Mouse (Mus musculus): ENCODE results near the gene Ttll5. TPM values are rescaled to one million over a fixed set of nuclear protein-coding genes. Genes with fewer than 3 reads are reported as not detected.
A peak's percentile ranks its signal among the peaks of the same experiment; 100 is the strongest.

The Ttll5 gene
- total RNA-seq, 2 experiments from 2014 or later = 13.2 to 15.8 TPM

DNA sequence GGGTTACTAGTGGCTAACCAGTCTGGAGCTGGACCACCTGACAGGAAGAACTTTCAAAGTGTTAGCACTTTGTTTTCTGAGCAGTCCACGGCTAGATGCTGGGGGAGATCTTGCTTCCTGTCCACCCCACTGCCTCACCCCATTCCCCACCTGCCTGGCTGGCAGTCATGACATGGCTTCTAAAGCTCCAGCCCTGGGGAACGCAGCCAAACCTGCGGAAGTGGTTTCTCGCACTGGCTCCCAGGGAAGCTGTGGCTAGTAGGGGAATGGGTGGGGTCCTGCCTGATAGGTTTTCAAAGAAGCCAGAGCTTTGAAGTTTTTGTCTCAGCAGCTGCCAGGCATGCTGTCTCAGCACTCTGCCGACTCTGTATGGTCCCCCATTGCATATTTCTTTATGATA is 145.1 kb downstream of the Ttll5 start:
- DNase-seq = peak in 1 of 2 experiments; percentile 36

GRCm38 (mm10) chr12:85970191-85970590 is 145.7 kb downstream of the Ttll5 start:
- DNase-seq = no peak

GRCm38 (mm10) chr12:85970803-85971202 is 146.3 kb downstream of the Ttll5 start:
- no peak for DNase-seq

- DNase-seq = no peak
These were observed 147.2 kb downstream of the Ttll5 start for GRCm38 (mm10) chr12:85971655-85972054.

GRCm38 (mm10) chr12:85973526-85973925 is 149.1 kb downstream of the Ttll5 start:
- peak; percentile 49 for DNase-seq

DNA sequence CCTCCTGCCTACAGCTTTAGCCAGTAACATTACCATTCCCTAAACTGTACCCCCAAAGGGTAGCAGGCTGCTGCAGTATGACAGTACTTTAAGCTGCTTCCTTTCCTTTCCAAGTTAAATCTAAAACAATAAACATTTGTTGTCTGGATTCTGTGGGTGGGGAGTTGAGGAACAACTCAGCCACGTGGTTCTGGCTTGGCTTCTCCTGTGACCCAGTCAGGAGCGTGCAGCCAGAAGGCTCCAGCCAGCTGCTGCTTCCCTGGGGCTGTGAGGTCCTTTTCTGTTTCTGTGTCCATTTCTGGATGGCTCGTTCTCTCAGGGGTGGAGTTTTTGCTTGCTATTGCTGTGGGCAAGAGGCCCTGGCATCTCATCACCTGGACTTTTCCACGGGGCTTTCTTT is 149.6 kb downstream of the Ttll5 start:
- DNase-seq = peak; percentile 61 to 70

- no peak for DNase-seq
These were observed 155.5 kb downstream of the Ttll5 start for GRCm38 (mm10) chr12:85979996-85980395.

- no peak for DNase-seq
These were observed 161.1 kb downstream of the Ttll5 start for GRCm38 (mm10) chr12:85985524-85985923.

DNA sequence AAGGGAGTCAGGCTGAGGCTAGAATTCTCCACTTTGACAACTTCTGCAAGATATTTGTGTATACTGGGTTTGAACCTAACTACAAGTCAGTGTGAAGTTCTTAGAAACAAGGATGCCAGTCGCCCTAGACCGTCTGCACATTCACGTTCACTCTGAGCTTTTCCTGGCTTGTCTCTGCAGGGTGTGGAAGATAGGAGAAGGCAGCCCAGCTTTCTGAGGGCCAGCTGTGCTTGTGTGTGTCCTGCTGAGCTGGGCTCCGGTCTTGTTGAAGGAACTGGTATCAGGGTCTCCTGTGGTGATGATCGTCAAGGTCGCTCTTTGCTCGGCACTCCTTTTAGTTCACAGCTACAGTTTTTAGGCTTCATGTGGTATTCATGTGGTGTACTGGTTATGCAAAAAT is 161.6 kb downstream of the Ttll5 start:
- peak in 1 of 2 experiments; percentile 24 for DNase-seq

- peak; percentile 23 to 45 for DNase-seq
These were observed 162.3 kb downstream of the Ttll5 start for GRCm38 (mm10) chr12:85986540-85987443.

DNA sequence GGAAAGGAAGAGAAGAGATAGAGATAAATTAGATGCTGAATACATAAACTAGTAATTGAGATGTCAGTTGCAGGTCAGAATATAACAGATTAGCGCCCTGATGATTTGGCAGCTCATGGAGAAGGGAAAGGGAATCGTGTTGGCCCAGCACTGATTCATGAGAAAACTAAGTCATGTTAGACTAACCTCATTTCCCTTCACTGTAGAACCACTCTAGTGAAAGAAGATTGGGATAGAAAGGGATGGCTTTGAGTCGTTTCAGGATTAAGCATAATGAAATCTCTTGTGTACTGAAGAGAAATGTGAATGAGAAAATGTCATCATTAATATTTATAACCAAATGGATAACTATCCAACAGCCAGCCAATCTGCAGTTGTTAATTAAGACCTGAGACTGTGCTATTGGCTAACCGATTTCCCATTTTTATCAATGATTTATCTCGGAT is 163.0 kb downstream of the Ttll5 start:
- DNase-seq = no peak

GRCm38 (mm10) chr12:85988121-85988520 is 163.7 kb downstream of the Ttll5 start:
- peak; percentile 44 to 49 for DNase-seq

GRCm38 (mm10) chr12:85988818-85989377 is 164.4 kb downstream of the Ttll5 start:
- DNase-seq = no peak

DNA sequence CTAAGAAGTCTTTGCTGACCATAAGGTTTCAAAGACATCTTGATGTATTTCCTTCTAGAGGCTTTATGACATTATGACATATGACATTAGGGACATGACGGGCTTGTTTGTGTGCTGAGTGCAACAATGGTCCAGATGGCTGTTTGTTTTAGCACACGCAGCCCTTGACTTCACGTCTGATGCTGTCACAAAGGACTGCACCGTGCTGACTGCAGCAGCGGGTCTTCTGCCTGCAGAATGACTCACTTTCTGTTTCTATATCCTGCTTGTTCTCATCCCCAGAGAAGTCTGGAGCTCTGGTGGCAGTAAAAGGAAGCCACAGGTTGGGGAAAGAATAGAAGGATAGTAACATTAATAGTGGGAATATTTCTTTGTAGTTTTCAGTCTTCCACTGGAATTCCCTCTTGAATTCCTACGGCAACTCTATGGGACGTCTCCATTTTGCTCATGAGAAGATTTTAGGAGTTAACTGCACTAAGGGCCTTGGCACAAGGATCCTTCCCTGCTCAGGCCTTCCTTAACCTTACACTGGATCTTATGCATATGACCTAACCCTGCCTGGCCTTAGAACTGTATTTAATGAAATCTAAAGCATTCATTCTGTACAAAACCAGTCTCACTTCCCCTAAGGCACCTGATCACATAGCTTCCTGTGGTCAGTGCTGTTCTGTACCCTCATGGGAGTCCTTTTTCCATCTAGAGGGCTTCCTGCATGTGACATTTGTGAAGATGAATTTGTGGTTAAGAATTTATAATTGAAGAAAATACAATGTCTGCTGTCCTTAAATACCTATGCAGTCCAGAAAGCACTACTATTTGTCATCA is 167.8 kb downstream of the Ttll5 start:
- no peak for DNase-seq

DNA sequence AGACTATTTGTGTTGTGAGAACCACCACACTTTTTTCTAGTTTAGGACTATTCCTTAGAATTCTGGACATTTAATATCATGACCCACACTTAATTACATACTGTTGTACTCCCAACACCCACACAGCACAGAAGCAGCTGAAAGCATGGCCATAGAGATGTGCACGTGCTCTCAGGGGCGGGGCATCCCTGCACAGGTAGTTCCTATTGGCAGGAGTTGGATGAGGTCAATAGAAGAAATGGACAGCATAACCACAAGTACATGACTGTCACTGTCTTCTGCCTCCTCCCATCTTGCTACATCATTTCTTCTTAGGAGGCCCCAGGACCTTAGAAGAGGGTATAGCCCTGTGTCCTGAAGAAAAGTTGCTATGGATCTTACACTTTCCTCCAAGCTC is 168.4 kb downstream of the Ttll5 start:
- no peak for DNase-seq

DNA sequence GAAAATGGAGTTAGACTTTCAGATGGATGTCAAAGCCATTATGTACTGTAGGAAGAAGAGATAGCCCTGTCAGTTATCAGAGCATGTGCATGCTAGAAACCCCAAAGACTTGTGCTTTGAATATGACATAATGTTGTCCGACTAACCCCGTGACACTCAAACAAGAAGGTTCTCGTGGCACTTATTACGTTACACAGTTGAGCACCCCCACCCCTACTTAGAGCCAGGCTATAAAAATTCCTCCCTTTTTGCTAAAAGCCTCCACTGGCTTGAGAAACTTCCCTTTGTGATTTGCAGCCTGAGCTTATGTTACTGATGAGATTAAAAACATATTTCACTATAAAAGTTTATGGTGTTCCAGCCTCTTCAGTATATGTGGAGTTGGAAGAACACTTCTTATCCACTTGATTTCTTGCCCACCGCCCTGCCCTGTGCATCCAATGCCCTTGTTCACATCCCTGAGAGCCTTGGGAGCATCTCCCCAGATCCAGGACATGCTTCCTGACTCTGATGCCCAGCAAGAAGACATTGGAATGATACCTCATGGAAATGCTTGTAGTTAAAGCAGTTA is 169.4 kb downstream of the Ttll5 start:
- DNase-seq = no peak

GRCm38 (mm10) chr12:86000641-86001073 is 176.2 kb downstream of the Ttll5 start:
- DNase-seq = peak; percentile 67 to 83

- peak in 1 of 2 experiments; percentile 13 for DNase-seq
These were observed 176.7 kb downstream of the Ttll5 start for GRCm38 (mm10) chr12:86001120-86001655.

DNA sequence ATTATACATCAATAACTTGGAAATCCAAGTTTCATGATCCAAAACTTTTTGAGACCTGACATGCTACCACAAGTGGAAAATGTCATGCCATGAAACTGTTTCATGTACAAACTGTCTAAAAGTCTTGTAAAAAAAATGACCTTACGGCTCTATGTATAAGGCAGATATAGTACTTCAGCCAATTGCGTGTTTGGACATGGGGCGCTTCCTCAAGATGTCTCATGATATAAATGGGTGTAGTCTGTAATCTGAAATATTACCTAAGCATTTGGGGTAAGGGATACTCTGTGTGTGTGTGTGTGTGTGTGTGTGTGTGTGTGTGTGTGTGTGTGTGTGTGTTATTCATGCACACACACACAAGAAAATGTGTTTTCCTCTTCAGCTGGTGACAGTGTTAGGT is 180.2 kb downstream of the Ttll5 start:
- DNase-seq = no peak

DNA sequence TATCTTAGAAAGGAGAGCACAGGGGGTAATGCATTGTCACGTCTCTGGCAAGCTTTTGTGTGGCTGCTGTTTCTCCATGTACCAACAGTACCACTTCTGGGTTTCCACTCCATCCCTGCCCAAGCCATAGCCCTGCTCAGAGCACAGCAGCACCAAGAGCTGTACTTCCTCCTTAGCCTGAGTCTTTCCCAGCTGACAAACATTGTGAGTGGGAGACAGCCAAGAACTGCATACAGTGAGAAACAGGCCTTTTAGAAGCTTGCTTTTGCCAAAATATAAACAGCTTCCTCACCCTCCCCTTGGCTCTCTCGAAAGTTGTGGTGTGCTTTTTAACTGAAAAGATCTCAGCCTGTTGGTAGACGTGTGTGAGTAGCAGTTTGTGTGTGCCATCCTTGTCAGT is 182.9 kb downstream of the Ttll5 start:
- DNase-seq = peak; percentile 17 to 18

DNA sequence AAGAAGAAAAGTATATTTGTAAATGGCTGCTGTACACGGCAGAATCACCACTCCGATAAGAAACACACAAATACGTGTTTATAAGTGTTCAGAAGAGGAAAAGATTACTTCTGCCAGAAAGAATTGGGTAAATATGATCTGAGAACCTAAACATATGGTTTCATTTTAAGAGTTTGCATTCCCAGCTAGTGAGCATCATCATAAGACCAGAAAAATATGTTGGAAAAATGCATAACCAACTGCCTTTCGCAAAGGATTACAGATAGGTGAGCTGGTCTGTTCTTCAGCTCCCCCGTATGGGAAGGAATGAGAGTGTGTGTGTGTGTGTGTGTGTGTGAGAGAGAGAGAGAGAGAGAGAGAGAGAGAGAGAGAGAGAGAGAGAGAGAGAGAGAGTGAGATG is 186.2 kb downstream of the Ttll5 start:
- DNase-seq = no peak

- no peak for DNase-seq
These were observed 187.7 kb downstream of the Ttll5 start for GRCm38 (mm10) chr12:86012195-86012594.

Data from heart, adult 18-20 months (tissue).